Mouse (Mus musculus) liver, adult 2 months (tissue): ENCODE results near the gene Jmjd7. TPM values are rescaled to one million over a fixed set of nuclear protein-coding genes. Genes with fewer than 3 reads are reported as not detected.

Experiments used
- DNase-seq: peaks from one replicate; pipeline ENCODE4 v3.0.0-alpha.2; 2011; ENCODE audit warnings: low read depth, low spot score; ENCODE audit errors: extremely low read depth
- H3K27ac ChIP-seq: fragments of 200-500 bp; replicated peaks from 2 replicates; pipeline ENCODE4 v1.5.1; 2012; ENCODE audit warnings: low read depth, mild to moderate bottlenecking, control low read depth, inconsistent platforms, low read length; ENCODE audit not compliant: insufficient read depth
- H3K27me3 ChIP-seq: fragments of 200-500 bp; 2 replicates; pipeline ENCODE4 v1.6.1; 2012; ENCODE audit warnings: mild to moderate bottlenecking, moderate library complexity, low read length, inconsistent platforms; ENCODE audit not compliant: control insufficient read depth, insufficient read depth
- H3K36me3 ChIP-seq: fragments of 200-500 bp; 2 replicates; pipeline ENCODE4 v1.6.1; 2012; ENCODE audit warnings: low read length, inconsistent platforms; ENCODE audit not compliant: control insufficient read depth, insufficient read depth
- H3K4me1 ChIP-seq: fragments of 200-500 bp; 2 replicates; pipeline ENCODE4 v1.6.1; 2011; ENCODE audit warnings: low read length; ENCODE audit not compliant: control insufficient read depth, insufficient read depth
- H3K4me3 ChIP-seq: fragments of 200-500 bp; 2 replicates; pipeline ENCODE4 v1.5.1; 2011; ENCODE audit warnings: low read depth, mild to moderate bottlenecking, control low read depth, low read length, moderate library complexity; ENCODE audit not compliant: insufficient read depth
- H3K79me2 ChIP-seq: fragments of 200-500 bp; 2 replicates; pipeline ENCODE4 v1.6.1; 2012; ENCODE audit warnings: inconsistent platforms, mild to moderate bottlenecking, low read length, moderate library complexity; ENCODE audit not compliant: control insufficient read depth, insufficient read depth
- H3K9ac ChIP-seq: fragments of 200-500 bp; 2 replicates; pipeline ENCODE4 v1.6.1; 2012; ENCODE audit warnings: low read depth, mild to moderate bottlenecking, control low read depth, inconsistent platforms, low read length
- CTCF ChIP-seq: fragments of 200-500 bp; IDR thresholded peaks from 2 replicates; pipeline ENCODE4 v1.5.1; 2011; ENCODE audit warnings: low read depth, low read length, control low read depth
- POLR2A ChIP-seq: fragments of 200-500 bp; IDR thresholded peaks from 2 replicates; pipeline ENCODE4 v1.6.1; 2011; ENCODE audit warnings: low read length, control low read depth; ENCODE audit not compliant: insufficient read depth; ENCODE audit errors: extremely low read depth
- WGBS: fragments of 180-500 bp; shearing (Covaris S2); methylation state at CpG from one replicate; pipeline ENCODE4 v1.1.7; 2018; 5-methylcytosine and 5-hydroxymethylcytosine counted together
- polyA plus RNA-seq: library from polyadenylated mRNA; depleted of rRNA; stranded (reverse); fragments of >200 nt; gene quantifications from 2 replicates; pipeline ENCODE4 v1.2.3, GENCODE M21; 2012
- total RNA-seq: library from RNA; depleted of rRNA; stranded (reverse); fragments of >200 nt; gene quantifications from 2 replicates; pipeline ENCODE4 v1.2.3, GENCODE M21; 2014

The Jmjd7 gene
- total and polyA plus RNA-seq, 2 experiments, result 1.7 to 4.6 TPM

- Histone ChIP-seq H3K27ac (peak overlapping the region; percentile 10; the same call in 1 of the 2 replicates), H3K27me3 (no peaks in the 10 kb centered on the region), H3K79me2 (no peaks in the 10 kb centered on the region), H3K36me3 (no peaks in the 10 kb centered on the region), H3K4me1 (no peaks in the 10 kb centered on the region), H3K4me3 (no peak overlapping the region), H3K9ac (no peak overlapping the region)
- 65% methylated on average over 9 of the region's 9 CpGs for WGBS
- peak; percentile 14 for DNase-seq
- TF ChIP-seq CTCF (no peak), POLR2A (no peak)
These were observed 31.6 kb upstream of the Jmjd7 start for GRCm38 (mm10) chr2:119995391-119996281.

GRCm38 (mm10) chr2:119997354-119997753 is 29.9 kb upstream of the Jmjd7 start:
- WGBS, result 88% methylated on average over 4 of the region's 4 CpGs
- no peak for DNase-seq
- Histone ChIP-seq H3K27ac (no peak overlapping the region), H3K27me3 (no peaks in the 10 kb centered on the region), H3K9ac (no peak overlapping the region), H3K4me3 (no peak overlapping the region), H3K36me3 (no peaks in the 10 kb centered on the region), H3K4me1 (no peaks in the 10 kb centered on the region), H3K79me2 (no peaks in the 10 kb centered on the region)
- no peak for TF ChIP-seq POLR2A
- TF ChIP-seq CTCF, result no peak

DNA sequence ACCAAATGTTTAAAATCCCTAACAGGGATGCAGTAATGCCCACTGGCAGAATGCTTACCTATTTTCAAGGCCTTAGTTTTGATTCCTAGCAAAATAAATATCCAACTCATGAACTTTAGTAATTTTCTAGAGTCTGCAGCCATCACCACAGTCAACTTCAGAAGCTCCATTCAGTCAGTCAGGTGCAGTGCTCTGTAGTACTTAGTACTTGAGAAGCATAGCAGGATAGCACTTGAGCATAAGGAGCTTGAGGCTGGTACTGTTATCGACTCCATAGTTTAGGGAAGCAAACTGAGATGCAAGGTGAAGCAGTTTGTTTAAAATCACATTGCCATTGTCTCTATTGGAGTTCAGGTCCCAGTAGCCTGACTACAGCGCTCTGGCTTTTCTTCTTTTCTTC is 27.6 kb upstream of the Jmjd7 start:
- WGBS, result 96% methylated on average over 2 of the region's 2 CpGs

DNA sequence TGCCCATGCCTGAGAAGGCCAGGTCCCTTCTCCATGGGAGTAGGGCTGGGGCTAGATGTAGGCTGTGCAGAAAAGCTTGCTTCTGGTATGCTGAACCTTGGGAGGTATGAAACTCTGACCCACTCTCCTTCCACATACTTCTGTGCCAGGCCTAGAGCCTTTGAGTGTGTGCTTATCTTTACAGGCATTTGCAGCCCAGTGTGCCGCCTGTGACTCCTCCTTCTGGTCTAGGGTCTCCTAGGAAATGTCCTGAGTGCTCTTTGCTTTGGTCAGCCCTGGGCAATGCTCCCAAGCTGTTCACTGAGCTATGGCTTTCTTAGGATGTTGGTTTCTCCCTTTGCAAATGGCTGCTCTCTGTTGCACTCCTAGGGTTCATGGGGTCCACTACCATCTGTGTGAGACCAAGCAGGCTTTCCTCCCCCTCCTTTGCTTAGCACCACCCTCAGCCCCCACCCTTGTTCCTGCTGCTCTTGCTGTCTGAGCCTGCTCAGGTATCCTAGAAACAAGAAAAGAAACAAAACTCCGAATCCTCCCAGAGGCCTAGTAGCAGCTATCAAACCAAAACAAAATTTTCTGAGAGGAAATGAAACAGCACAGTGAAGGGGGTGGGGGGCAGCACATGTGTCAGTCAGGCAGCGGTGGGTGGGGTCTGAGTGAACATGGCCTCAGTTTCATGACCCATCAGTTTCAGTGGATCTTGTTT is 26.2 kb upstream of the Jmjd7 start:
- Histone ChIP-seq H3K27ac (no peak overlapping the region), H3K9ac (no peak overlapping the region), H3K4me3 (no peak overlapping the region), H3K4me1 (no peaks in the 10 kb centered on the region), H3K79me2 (no peaks in the 10 kb centered on the region), H3K36me3 (no peaks in the 10 kb centered on the region), H3K27me3 (no peaks in the 10 kb centered on the region)
- WGBS, result 88% methylated on average over 3 of the region's 3 CpGs
- no peak for TF ChIP-seq CTCF
- TF ChIP-seq POLR2A, result no peak
- no peak for DNase-seq

More for the DNA sequence above, 27.6 kb upstream of the Jmjd7 start:
- Histone ChIP-seq H3K4me3 (no peak overlapping the region), H3K27me3 (no peaks in the 10 kb centered on the region), H3K4me1 (no peaks in the 10 kb centered on the region), H3K27ac (no peak overlapping the region), H3K36me3 (no peaks in the 10 kb centered on the region), H3K9ac (no peak overlapping the region), H3K79me2 (no peaks in the 10 kb centered on the region)
- no peak for DNase-seq
- TF ChIP-seq CTCF, result no peak

DNA sequence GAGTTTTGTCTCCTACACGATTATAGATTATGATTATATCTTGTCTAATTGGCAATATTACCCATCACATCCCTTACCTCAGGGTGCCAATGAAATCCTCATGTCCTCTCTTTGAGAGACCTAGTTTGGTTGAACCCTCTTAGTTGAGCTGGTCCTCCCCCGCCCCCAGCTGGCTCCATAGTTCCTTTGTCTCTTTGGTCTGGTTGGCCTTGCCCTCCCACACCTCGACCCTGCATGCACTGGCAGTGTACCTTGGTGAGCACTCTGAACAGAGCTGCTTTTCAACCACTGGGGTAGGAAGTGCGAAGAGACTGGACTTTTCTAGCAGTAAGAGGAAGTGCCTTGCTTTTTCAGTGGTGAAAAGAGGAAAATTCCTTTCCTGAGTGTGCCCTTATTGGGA is 25.3 kb upstream of the Jmjd7 start:
- no peaks in the 10 kb centered on the region for H3K79me2 ChIP-seq
- no peaks in the 10 kb centered on the region for H3K27me3 ChIP-seq
- H3K9ac ChIP-seq, result no peak overlapping the region
- H3K4me1 ChIP-seq, result no peaks in the 10 kb centered on the region
- no peaks in the 10 kb centered on the region for H3K36me3 ChIP-seq
- 66% methylated on average over 4 of the region's 4 CpGs for WGBS
- DNase-seq, result no peak
- H3K27ac ChIP-seq, result no peak overlapping the region
- H3K4me3 ChIP-seq, result no peak overlapping the region
- no peak for TF ChIP-seq CTCF
- TF ChIP-seq POLR2A, result no peak

DNA sequence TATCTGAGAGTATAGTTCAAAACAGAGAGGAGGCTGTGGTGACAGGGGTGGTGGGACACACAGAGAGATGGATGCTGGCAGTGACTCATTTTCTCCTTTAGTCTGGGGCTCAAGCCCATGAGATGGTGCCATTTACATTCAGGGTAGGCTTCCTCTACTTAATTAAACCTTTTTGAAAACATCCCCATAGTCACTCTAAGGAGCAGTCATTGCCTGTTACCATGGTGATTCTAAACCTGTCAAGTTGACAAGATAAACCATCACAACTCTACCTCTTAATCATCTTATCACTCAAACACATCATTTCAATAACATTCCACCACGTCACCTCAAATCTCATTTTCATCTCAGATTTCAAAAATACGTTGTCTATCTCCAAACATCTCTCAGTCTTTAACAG is 23.3 kb upstream of the Jmjd7 start:
- 100% methylated on average over 2 of the region's 2 CpGs for WGBS
- TF ChIP-seq CTCF (no peak), POLR2A (no peak)
- H3K36me3 ChIP-seq, result no peaks in the 10 kb centered on the region

More for the DNA sequence above, 23.3 kb upstream of the Jmjd7 start:
- Histone ChIP-seq H3K4me3 (no peak overlapping the region), H3K4me1 (no peaks in the 10 kb centered on the region; the same call in 1 of the 2 replicates), H3K79me2 (no peaks in the 10 kb centered on the region), H3K9ac (no peak overlapping the region), H3K27me3 (no peaks in the 10 kb centered on the region), H3K27ac (no peak overlapping the region)
- DNase-seq, result no peak
